Mouse (Mus musculus) frontal cortex, adult (tissue): ENCODE measurements at regions not wholly inside any gene's neighbourhood (a gene's known extent, or its start where the extent isn't known, plus 50 kb on each side); places are given as distances from the start of the nearest gene placed in this dataset.

Experiments
- ATAC-seq: cut with Nextera tagmentation; 2 replicates; pipeline ENCODE4 v1.9.2; 2017; ENCODE audit warnings: mild to moderate bottlenecking, moderate library complexity, mixed read lengths; ENCODE audit not compliant: low TSS enrichment

DNA sequence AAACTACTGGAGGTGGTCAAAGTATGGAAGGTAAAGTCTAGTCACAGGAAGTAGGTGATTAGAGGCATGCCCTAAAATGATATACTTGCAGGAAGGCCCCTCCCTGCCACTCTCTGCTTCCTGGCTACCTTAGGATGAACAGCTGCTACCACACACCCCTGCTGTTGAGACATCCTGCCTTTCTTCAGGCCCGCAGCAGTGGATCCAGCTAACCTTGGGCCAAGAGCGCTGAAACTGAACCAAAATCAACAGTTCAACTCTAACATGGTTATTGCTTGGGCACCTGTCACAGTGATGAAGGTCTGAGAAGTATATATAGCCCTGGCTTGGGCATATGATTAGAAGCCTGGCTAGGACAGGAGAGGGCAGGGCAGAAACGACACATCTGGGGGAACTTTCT lies 352.4 kb downstream of the Prdm2 start:
- no peak for ATAC-seq

DNA sequence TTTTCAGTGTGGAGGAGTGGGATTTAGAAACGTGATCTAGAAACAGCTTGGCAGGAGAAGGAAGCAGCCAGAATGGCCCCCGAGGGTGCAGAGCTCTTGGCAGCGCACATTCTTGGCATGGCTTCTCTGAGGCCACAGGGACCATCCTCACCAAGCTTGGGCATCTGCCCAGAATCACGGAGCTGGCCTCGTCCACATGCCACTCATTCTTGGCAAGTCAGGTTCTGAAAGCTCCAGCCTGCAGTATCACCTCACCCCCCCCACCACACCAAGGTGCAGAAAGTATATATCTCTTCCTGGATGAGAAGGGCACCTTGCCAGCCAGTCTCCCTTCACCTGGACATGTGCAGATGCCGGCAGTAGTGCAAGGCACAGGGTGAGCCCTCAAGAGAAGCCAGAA lies 356.2 kb downstream of the Prdm2 start:
- ATAC-seq = no peak

- no peak for ATAC-seq
Observed at GRCm38 (mm10) chr4:142855635-142856034, 357.2 kb downstream of the Prdm2 start.

DNA sequence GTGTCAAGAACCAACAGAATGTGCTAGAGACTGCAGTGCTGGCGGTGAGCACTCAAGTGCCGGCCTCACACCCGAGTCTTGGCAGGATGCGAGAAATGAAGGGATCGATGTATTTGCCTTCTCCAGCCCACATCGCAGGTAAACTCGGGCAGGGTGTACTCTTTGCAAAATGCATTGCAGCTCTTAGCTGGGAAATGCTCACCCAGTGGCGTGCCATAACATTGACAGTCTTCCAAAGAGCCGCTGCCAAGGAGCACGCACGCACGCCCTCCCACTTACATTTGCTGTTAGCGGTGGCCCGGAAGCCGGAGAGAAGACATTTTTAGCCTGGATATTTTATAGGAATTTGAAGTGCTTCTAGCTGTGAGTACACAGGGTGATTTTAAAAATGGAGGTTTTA lies 358.9 kb downstream of the Prdm2 start:
- peak; percentile 87 for ATAC-seq

- no peak for ATAC-seq
Observed at GRCm38 (mm10) chr4:142845066-142845696, 367.6 kb downstream of the Prdm2 start.

DNA sequence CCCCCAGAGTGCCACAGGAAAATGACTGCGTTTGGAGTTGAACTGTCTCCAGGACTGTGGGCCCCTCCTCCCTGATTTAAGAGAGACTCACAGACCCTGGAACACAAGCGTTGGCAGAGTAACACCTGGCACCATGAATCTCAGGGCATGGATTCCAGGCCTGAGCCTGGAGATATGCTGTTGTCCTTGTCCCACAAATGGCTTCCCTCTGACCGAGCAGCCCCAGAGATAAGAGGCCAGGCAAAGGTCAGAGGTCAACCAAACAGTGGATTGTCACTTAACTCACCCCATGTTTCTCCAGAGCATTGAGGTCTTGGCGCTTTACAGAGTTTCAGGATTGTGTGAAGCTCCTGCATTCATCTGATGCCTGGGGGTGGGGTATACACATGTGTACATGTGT lies 373.3 kb downstream of the Prdm2 start:
- ATAC-seq = no peak

DNA sequence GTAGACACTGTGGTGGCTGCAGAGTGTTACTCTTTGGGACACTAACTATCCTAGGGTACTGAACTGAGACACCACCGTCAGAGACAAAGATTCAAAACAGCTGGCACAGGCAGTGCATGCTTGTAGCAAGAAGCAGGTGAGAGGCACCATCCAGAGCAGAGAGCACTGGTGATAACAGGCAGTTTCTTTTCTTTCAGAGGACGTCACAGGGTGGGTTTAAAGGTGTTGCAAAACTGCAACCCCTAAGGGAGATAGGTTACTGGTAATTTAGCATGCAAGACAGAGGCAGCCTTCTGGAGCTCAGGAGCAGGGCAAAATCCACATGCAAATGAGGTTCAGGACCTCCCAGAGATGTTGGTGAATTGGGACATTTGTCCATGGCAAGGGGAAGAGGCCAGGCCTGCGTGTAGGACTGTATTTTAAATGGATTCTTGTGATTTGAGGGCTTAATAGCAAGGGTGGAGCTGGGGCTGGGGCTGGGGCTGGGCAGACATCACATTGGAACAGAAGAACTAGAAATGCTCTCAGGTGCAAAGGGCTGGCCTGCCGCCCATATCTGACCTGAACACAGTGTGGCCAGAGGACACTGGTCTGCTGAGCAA lies 374.3 kb downstream of the Prdm2 start:
- ATAC-seq = no peak

- no peak for ATAC-seq
Observed at GRCm38 (mm10) chr4:142837636-142838035, 375.2 kb downstream of the Prdm2 start.

DNA sequence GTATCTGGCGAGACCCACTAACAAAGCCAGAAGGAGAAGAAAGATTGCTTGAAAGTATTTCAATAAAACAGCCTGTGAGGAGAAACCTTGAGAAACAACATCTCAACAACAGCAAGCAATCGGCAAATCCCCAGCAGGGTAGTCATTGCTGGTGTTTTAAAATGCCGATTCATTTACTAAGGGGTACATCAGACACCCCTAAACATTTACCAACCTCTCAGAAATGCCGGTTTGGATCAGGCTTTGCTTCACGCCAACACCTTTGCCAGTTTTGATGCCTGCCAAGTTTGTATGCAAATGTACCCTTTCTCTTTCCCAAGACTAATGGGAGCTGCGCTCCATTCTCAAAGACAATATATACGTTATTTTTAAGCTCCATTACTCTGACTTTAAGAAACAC lies 383.1 kb downstream of the Prdm2 start:
- ATAC-seq = 0 out of 2 replicates have a peak, but pooled peaks have one; percentile 50

DNA sequence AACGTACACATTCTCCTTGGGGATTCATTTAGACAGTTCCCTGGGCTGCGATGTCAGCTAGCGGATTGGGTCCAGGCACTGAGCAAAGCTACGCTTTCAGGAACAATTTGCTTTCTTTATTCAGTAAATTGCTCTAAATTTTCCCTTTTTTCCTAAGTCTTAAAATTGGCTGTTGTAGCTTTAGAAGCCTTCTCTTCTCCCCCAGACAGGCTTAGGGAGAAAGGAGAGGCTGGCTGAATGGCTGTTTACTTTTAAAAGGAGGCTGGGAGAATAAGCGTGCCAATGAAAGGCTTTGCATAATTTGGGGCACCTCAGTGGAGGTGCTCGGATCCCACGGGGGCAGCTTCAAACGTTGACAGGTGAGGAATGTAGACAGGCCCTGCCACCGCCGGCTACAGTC lies 383.8 kb downstream of the Prdm2 start:
- peak; percentile 62; the same call in 1 of the 2 replicates for ATAC-seq

DNA sequence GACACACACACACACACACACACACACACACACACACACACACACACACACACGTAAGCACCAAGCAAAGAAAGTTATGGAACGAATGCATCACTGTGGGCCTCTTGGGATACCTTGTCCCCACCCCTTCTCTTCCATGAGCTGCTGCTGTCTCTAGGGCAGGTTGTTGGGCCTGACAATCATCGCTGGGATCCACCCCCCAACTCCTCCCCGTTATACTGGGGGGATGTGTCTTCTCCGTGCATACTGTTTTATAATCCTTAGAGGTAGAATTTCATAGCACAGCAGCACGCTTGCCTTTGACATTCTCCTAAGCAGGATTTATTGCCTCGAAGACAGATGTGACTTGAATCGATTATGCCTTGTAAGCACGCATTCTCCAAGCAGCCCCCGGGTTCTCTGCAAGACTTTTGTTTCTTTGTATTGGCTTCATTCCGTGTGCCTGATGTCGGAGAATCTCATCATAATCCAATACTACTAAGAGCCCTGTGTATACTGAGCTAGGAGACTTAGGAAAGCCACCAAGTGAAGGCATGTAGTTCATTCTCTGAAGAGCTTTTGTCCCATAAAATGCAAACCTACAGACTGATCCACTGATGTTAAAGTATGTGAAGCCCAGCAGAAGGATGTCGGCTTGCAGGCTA lies 386.4 kb downstream of the Prdm2 start:
- no peak for ATAC-seq

- no peak for ATAC-seq
Observed at GRCm38 (mm10) chr4:142825786-142826185, 387.0 kb downstream of the Prdm2 start.

DNA sequence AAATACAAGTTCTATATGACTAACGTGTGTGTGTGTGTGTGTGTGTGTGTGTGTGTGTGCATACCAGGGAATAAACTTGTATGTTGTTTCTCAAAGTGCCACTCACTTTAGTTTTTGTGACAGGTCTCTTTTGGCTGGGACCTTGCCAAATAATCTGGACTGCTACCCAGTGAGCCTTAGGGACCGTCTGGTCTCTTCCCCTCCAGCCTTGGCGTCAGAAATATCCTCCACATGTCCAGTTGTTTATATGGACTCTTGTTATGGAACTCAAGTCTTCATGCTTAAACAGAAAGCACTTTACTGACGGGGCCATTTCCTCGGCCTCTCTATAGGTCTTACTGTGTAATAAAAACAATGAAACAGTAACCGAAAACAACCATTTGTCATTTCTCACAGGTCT lies 394.4 kb downstream of the Prdm2 start:
- no peak for ATAC-seq

DNA sequence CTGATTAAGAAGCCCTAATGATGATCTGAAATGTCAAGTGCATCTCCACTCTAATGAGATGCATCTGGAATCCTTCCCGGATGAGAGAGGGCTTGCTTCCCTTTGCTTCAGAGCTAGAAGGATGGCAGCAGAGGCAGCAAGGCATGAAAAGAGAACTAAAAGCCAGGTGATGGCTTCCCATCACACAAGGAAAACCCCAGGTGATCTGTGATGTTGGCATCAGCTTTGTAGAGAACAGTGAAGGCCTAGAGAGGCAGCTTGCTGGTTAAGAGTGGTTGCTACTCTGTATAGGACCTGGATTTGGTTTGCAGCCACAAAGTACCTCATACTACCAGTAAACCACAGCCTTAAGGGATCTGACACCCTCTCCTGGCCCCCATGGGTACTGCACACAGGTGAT lies 395.8 kb downstream of the Prdm2 start:
- ATAC-seq = no peak

DNA sequence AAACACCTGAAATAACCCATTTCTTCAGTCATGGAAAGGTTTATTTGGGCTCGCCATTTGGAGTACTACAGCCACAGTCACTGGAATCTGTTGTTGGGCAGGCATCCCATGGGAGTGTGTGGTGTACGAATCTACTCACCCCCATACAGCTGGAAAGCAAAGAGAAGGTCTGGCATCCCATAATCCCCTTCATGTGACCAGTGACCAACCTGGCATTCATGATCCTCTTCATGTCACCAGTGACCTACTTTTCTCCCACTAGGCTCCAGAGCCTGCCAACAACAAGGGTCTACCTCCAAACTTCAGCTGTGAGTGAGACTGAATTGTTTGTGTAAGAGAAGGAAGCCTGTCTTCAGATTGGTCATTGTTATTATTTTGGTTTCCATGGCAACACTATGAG lies 409.0 kb downstream of the Prdm2 start:
- no peak for ATAC-seq

DNA sequence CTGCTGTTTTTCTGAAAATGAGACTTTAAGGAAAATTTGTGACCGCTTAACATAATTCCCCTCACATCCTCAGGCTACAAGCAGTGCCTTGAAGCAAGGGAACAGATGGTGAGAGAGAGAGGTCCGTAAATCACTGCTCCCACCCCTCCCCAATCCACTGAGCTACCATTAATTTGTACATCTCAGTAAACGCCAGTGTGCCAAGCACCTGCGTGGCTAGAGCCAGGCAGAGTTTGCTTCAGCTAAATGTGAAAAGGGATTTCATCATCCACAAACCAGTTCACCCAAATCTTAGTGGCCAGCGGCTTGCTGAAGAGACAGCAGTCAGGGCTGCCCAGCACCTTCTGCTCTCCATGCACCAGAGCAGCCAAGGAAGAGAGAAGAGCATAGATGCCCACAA lies 413.5 kb downstream of the Prdm2 start:
- ATAC-seq = no peak

- no peak for ATAC-seq
Observed at GRCm38 (mm10) chr4:142798834-142799233, 414.0 kb downstream of the Prdm2 start.

- no peak for ATAC-seq
Observed at GRCm38 (mm10) chr4:142792606-142792970, 420.2 kb downstream of the Prdm2 start.

DNA sequence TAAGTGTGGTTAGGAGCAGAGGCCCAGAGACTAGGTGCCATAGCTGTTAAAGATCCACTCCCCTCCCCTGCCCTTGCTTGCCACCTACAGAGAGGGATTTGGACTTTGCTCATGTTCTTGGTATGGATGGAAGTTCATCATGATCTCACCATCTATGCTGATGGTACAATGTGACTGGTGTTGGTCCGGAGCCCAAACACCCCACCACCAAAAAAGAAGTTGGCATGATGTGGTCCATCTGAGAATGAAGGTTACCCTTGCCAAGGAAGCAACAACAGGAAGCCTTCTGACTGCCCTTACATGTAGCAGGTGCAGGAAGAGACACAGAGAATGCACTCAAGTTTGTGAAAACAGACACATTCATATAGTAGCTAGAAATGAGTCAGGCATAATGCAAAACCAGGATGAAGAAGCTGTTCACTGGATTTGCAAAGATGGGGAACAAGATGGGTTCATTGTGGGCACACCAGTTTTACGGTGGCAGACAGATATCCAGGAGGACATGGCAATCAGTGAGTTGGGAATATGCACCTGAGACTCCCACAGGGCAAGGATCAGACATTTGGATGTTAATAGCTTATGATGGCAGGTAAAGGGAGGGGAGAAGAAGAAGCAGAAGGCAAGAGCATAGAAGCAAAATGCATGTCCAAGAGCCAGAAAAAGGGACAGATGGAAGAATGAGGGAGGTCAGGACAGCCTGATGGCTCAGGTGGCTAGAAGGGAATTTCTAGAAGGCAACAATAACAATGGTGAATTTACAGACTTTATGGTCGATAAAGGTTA lies 420.8 kb downstream of the Prdm2 start:
- ATAC-seq = no peak

GRCm38 (mm10) chr4:142789048-142789447 lies 423.7 kb downstream of the Prdm2 start:
- no peak for ATAC-seq

DNA sequence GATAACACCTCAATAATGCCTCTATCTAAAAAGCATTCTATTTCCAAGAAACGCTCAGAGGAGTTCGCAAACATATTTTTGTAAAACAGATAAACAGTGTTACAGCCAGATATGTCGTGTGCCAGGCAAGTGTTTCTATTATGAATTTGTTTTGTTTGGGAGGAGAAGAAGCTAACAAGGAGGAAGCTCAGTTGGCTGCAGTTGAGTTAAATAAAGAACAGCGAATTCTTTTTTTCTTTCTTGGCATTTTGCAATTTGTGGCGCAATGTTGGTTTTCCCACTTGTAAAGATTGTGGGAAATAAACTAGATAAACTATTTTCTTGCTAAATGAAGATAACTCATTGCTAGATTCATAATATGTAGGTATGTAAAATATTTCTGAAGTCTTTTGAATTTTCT lies 427.4 kb downstream of the Prdm2 start:
- ATAC-seq = no peak

GRCm38 (mm10) chr4:142776711-142777411 lies 435.9 kb downstream of the Prdm2 start:
- no peak for ATAC-seq
